Mouse (Mus musculus) ES-E14 (cell line): ENCODE results near the gene Map4k2.
A peak's percentile ranks its signal among the peaks of the same experiment; 100 is the strongest.

ENCODE experiments used
- CHD2 ChIP-seq: IDR thresholded peaks from 2 replicates; pipeline ENCODE4 v1.6.1; 2014; ENCODE audit warnings: mild to moderate bottlenecking, low read depth, low read length, inconsistent platforms
- HCFC1 ChIP-seq: IDR thresholded peaks from 2 replicates; pipeline ENCODE4 v1.6.1; 2012; ENCODE audit warnings: low read length, inconsistent platforms, borderline replicate concordance; ENCODE audit not compliant: insufficient read depth

GRCm38 (mm10) chr19:6363411-6364240 is 22.7 kb downstream of the Map4k2 start, which contains the start of gene Sf1:
- TF ChIP-seq HCFC1: no peak; the same call in 1 of the 2 replicates
- peak; percentile 16; the same call in 1 of the 2 replicates for TF ChIP-seq CHD2
